Mouse (Mus musculus) neural tube, embryonic 14.5 days (tissue): Measurements from ENCODE around the gene B4galt1. TPM values are rescaled to one million over a fixed set of nuclear protein-coding genes. Genes with fewer than 3 reads are reported as not detected.

ENCODE experiments used
- ATAC-seq: fragments of 200-750 bp; cut with Nextera tagmentation; 2 replicates; pipeline ENCODE4 v1.8.0; 2017; ENCODE audit warnings: low read depth, mild to moderate bottlenecking, moderate TSS enrichment, moderate library complexity
- H3K27ac ChIP-seq: fragments of 300-500 bp; sonication (generic); 2 replicates; pipeline ENCODE4 v1.5.1; 2014; ENCODE audit warnings: low read depth, mild to moderate bottlenecking, control low read depth, low read length, moderate library complexity, mixed read lengths
- H3K27me3 ChIP-seq: fragments of 300-500 bp; sonication (generic); 2 replicates; pipeline ENCODE4 v1.6.1; 2014; ENCODE audit warnings: low read length; ENCODE audit not compliant: control insufficient read depth, insufficient read depth
- H3K36me3 ChIP-seq: fragments of 300-500 bp; sonication (generic); 2 replicates; pipeline ENCODE4 v1.6.1; 2014; ENCODE audit warnings: low read length, mixed read lengths; ENCODE audit not compliant: control insufficient read depth, insufficient read depth
- H3K4me1 ChIP-seq: fragments of 300-500 bp; sonication (generic); 2 replicates; pipeline ENCODE4 v1.6.1; 2014; ENCODE audit warnings: low read length; ENCODE audit not compliant: control insufficient read depth, insufficient read depth
- H3K4me2 ChIP-seq: fragments of 300-500 bp; sonication (generic); 2 replicates; pipeline ENCODE4 v1.6.1; 2014; ENCODE audit warnings: mild to moderate bottlenecking, low read depth, low read length, control low read depth
- H3K4me3 ChIP-seq: fragments of 300-500 bp; sonication (generic); 2 replicates; pipeline ENCODE4 v1.5.1; 2014; ENCODE audit warnings: low read depth, low read length, control low read depth, mixed read lengths
- H3K9ac ChIP-seq: fragments of 300-500 bp; sonication (generic); replicated peaks from 2 replicates; pipeline ENCODE4 v1.6.1; 2014; ENCODE audit warnings: low read depth, mild to moderate bottlenecking, control low read depth, low read length, mixed read lengths
- H3K9me3 ChIP-seq: fragments of 300-500 bp; sonication (generic); 2 replicates; pipeline ENCODE4 v1.6.1; 2016; ENCODE audit warnings: low read length; ENCODE audit not compliant: control insufficient read depth
- WGBS: fragments of 180-500 bp; shearing (Covaris S2); extraction: QIAGEN DNeasy Blood & Tissue Kit; methylation state at CpG from one replicate; pipeline ENCODE4 v1.1.7; 2014; 5-methylcytosine and 5-hydroxymethylcytosine counted together
- polyA plus RNA-seq: library from polyadenylated mRNA; unstranded; fragments of >200 nt; fragmentation: Nextera tagmentation; extraction: Ambion mirVana; gene quantifications from 2 replicates; pipeline ENCODE4 v1.2.1, GENCODE M21; 2014

Gene B4galt1
- polyA plus RNA-seq, 1 experiment from 2014 or later, result 5.2 TPM

- no peaks in the 10 kb centered on the region for H3K9me3 ChIP-seq
- H3K27ac ChIP-seq, result no peak overlapping the region
- no peak overlapping the region for H3K4me3 ChIP-seq
- no peaks in the 10 kb centered on the region for H3K27me3 ChIP-seq
- no peak for ATAC-seq
- H3K4me2 ChIP-seq, result no peak overlapping the region
- no peaks in the 10 kb centered on the region for H3K36me3 ChIP-seq
- no peak overlapping the region for H3K9ac ChIP-seq
- WGBS, result 85% methylated on average over 5 of the region's 5 CpGs
- H3K4me1 ChIP-seq, result 0 out of 2 replicates have a peak, but pooled peaks cover 2% of the 10 kb centered on the region
These were observed 21.2 kb upstream of the B4galt1 start for GRCm38 (mm10) chr4:40874794-40875552.

GRCm38 (mm10) chr4:40874151-40874600, 20.4 kb upstream of the B4galt1 start:
- no peaks in the 10 kb centered on the region for H3K9me3 ChIP-seq
- H3K36me3 ChIP-seq, result no peaks in the 10 kb centered on the region
- 0 out of 2 replicates have a peak overlapping the region, but pooled peaks have one; percentile 22 for H3K27ac ChIP-seq
- ATAC-seq, result peak; percentile 50; the same call in 1 of the 2 replicates
- no peaks in the 10 kb centered on the region for H3K27me3 ChIP-seq
- WGBS, result 26% methylated on average over 6 of the region's 6 CpGs
- no peak overlapping the region for H3K4me2 ChIP-seq
- H3K4me1 ChIP-seq, result 0 out of 2 replicates have a peak, but pooled peaks cover 2% of the 10 kb centered on the region
- no peak overlapping the region; the same call in 1 of the 2 replicates for H3K9ac ChIP-seq
- H3K4me3 ChIP-seq, result no peak overlapping the region

- Histone ChIP-seq H3K4me2 (no peak overlapping the region), H3K4me1 (0 out of 2 replicates have a peak, but pooled peaks cover 2% of the 10 kb centered on the region), H3K27ac (no peak overlapping the region), H3K36me3 (no peaks in the 10 kb centered on the region), H3K27me3 (no peaks in the 10 kb centered on the region), H3K4me3 (no peak overlapping the region), H3K9ac (no peak overlapping the region), H3K9me3 (no peaks in the 10 kb centered on the region)
- WGBS, result 76% methylated on average over 2 of the region's 2 CpGs
- no peak for ATAC-seq
These were observed 19.5 kb upstream of the B4galt1 start for GRCm38 (mm10) chr4:40873320-40873719.

DNA sequence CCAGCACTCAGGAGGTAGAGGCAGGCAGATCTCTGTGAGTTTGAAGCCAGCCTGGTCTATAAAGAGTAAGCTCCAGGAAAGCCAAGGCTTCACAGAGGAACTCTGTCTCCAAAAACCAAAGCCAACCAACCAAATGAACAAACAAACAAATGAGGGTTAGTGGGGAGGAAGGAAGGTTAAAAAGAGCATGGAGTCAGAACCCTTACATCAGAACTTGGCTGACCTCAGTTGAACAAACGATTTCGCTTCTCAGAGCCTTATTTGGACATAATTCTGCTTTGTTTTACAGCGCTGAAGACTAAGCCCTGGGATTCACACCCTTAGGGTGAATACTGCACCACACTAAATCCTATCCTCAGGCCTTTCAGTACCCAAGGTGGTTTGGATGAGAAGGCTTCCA, 18.3 kb upstream of the B4galt1 start:
- Histone ChIP-seq H3K9me3 (no peaks in the 10 kb centered on the region), H3K4me3 (no peak overlapping the region), H3K9ac (no peak overlapping the region), H3K27me3 (no peaks in the 10 kb centered on the region), H3K27ac (no peak overlapping the region), H3K36me3 (no peaks in the 10 kb centered on the region), H3K4me2 (no peak overlapping the region), H3K4me1 (0 out of 2 replicates have a peak, but pooled peaks cover 2% of the 10 kb centered on the region)
- 95% methylated on average over 3 of the region's 3 CpGs for WGBS
- no peak for ATAC-seq

DNA sequence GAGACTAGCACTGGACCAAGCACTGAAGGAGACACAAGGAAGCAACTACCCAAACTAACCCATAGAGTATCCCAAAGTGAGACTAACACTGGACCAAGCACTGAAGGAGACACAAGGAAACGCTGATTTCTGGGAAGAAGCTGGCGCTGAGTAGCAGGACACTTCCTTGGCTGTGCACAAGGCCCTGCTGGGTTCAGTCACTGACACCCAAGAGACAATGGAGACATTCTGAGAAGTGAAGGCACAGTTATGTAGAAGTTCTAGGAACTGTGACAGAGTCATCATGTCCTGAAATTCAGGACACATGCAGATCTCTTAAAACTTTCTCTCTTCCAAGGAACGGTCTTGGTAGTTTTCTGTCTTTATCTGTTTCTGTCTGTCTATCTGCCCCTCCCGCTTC, 16.4 kb upstream of the B4galt1 start:
- H3K36me3 ChIP-seq, result no peaks in the 10 kb centered on the region
- H3K27ac ChIP-seq, result no peak overlapping the region
- H3K9me3 ChIP-seq, result no peaks in the 10 kb centered on the region
- no peaks in the 10 kb centered on the region for H3K27me3 ChIP-seq
- 0 out of 2 replicates have a peak, but pooled peaks cover 2% of the 10 kb centered on the region for H3K4me1 ChIP-seq
- WGBS, result 96% methylated on average over 4 of the region's 4 CpGs
- no peak overlapping the region for H3K9ac ChIP-seq
- ATAC-seq, result no peak
- no peak overlapping the region for H3K4me2 ChIP-seq
- no peak overlapping the region for H3K4me3 ChIP-seq

DNA sequence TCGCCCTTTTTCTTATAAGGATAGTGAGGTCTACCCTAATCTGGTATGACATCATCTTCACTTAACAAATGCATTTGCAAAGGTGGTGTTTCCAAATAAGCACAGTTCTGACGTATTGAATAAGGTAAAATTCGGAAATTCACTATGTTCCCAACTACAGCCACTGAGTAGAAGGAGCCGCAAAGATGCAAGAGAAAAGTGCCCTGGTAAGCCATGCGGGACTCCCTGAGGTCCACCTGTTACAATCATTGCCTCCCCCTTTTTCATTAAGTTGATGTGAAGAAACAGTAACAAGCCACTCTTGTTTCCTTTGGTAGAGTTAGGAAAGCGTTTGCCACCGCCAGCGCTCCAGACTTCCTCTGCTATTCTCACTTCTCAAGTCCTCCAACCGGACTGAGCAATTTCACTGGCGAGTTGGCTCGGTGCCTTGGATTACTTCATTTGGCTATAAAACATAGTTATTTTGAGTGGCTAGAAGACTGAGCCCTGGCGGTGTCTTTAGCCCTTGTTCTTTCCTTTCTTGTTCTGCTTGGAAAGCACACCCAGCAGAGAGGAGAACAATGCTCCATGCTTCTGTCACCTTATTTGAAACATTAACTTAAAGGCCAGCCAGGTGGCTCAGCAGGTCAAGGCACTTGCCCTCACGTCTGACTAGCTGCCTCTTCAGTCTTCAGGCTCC, 14.9 kb upstream of the B4galt1 start:
- Histone ChIP-seq H3K9me3 (no peaks in the 10 kb centered on the region), H3K27me3 (no peaks in the 10 kb centered on the region), H3K4me3 (no peak overlapping the region), H3K9ac (no peak overlapping the region), H3K4me1 (no peaks in the 10 kb centered on the region), H3K27ac (no peak overlapping the region), H3K4me2 (no peak overlapping the region), H3K36me3 (no peaks in the 10 kb centered on the region)
- WGBS, result 70% methylated on average over 13 of the region's 13 CpGs
- no peak for ATAC-seq

GRCm38 (mm10) chr4:40864361-40864760, 10.6 kb upstream of the B4galt1 start:
- WGBS, result 96% methylated on average over 12 of the region's 12 CpGs
- Histone ChIP-seq H3K27ac (no peak overlapping the region), H3K9ac (no peak overlapping the region), H3K4me1 (no peaks in the 10 kb centered on the region), H3K27me3 (no peaks in the 10 kb centered on the region), H3K9me3 (no peaks in the 10 kb centered on the region), H3K4me2 (no peak overlapping the region), H3K4me3 (no peak overlapping the region), H3K36me3 (no peaks in the 10 kb centered on the region)
- no peak for ATAC-seq

DNA sequence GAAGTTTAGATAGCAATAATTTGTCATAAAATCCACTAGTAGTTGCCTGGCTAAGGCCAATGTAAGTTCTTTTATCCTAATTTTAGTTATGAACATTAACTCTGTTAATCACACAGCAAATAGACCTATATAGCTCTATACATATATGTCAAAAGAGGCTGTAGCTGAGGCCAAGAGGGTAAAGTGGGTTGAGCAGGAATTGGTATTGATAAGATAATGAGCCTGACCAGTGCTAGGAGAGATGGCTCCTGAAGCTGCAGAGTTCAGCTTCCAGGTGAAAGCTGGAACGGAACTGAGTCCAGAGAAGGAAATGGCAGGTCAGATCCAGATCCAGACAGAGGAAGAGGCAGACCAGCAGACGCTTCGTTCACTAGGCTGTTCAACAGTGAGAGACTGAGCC, 9.5 kb upstream of the B4galt1 start:
- ATAC-seq, result no peak
- no peaks in the 10 kb centered on the region for H3K9me3 ChIP-seq
- WGBS, result 89% methylated on average over 3 of the region's 3 CpGs
- no peaks in the 10 kb centered on the region for H3K36me3 ChIP-seq
- H3K4me3 ChIP-seq, result no peak overlapping the region
- no peak overlapping the region for H3K4me2 ChIP-seq
- H3K27ac ChIP-seq, result no peak overlapping the region
- no peaks in the 10 kb centered on the region for H3K27me3 ChIP-seq
- H3K9ac ChIP-seq, result no peak overlapping the region
- no peaks in the 10 kb centered on the region for H3K4me1 ChIP-seq

DNA sequence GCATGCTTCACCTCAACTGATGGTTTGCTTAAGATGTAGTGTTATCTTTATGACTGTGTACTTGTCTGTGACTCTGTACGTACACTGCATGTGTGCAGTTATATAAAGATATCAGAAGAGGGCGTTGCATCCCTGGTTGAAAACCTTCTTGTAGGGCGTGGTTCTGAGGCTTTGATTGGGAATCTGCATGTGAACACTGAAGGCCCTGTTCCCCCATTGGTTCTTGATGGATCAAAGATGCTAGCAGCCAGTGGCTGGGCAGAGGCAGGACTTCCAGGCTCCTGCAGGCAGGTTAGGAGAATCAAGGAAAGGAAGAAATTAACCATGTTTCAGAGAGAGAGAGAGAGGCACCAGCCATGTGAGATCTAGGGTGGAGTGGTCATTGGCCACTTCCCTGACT, 7.3 kb upstream of the B4galt1 start:
- Histone ChIP-seq H3K9ac (no peak overlapping the region), H3K36me3 (no peaks in the 10 kb centered on the region), H3K9me3 (no peaks in the 10 kb centered on the region), H3K4me1 (no peaks in the 10 kb centered on the region), H3K27me3 (no peaks in the 10 kb centered on the region), H3K4me3 (no peak overlapping the region), H3K27ac (no peak overlapping the region), H3K4me2 (no peak overlapping the region)
- no peak for ATAC-seq
- WGBS, result 86% methylated on average over 3 of the region's 3 CpGs
